Mouse (Mus musculus): ENCODE measurements around the gene Rspo3.

Gene Rspo3

GRCm38 (mm10) chr10:29432935-29433453, 102.7 kb downstream of the Rspo3 start:
- CTCF ChIA-PET = no interaction called here

- CTCF ChIA-PET = no interaction called here
Measured at GRCm38 (mm10) chr10:29426660-29427059, 109.0 kb downstream of the Rspo3 start.

DNA sequence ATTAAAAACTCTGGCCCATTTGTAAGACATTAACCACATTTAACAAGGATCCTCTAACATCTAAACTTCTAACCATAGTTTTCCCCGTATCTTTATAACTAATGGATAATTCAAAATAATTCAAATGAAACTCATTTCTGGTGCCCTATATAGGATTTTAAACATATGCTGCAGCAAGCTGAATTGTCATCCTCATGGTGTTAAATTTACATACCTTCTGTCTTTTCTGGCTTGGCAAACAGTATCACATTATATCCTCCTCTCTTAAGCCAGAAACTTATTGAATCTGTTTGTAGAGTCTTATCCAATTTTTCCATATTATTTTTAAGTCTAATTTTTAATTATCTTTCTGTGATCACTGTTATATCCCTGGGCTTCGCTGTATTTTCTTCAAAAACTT, 111.1 kb downstream of the Rspo3 start:
- CTCF ChIA-PET = no interaction called here

GRCm38 (mm10) chr10:29414361-29414760, 121.3 kb downstream of the Rspo3 start:
- CTCF ChIA-PET = no interaction called here

DNA sequence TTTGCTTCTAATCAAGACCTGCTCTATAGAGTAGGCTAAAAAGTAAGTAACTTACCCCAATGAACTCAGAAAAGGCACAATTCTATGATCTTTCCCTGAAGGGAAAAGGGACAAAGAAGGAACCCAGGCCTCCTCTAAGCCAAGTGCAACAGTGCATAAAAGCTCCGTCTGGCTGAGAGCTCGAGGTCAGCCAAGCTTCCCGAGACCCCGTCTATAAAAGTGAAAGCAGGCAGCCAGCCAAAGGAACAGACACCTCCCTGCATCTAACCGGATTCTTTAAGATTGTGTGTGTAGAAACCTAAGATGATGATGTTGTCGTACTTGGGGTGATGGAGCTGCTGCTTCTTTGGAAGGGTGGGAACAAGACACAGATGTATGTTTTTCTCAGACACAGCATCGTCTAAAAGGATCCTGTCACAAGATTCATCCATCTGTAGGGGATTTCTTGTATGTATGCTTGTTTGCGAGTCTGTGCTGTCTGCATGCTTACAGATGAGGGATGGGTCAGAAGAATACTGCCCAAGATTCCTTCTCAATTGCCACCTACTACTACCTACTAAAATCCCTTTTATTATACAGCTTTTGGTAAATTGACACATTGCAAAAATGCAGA, 132.9 kb downstream of the Rspo3 start:
- CTCF ChIA-PET = no interaction called here
